Mouse (Mus musculus) lung, embryonic 14.5 days (tissue): ENCODE data around the gene Mpv17. TPM values are rescaled to one million over a fixed set of nuclear protein-coding genes. Genes with fewer than 3 reads are reported as not detected.
A peak's percentile ranks its signal among the peaks of the same experiment; 100 is the strongest.

Experiments
- ATAC-seq: fragments of 200-750 bp; cut with Nextera tagmentation; 2 replicates; pipeline ENCODE4 v1.8.0; 2017; ENCODE audit warnings: mild to moderate bottlenecking, moderate TSS enrichment, moderate library complexity; ENCODE audit not compliant: insufficient read depth
- DNase-seq: peaks from one replicate; pipeline ENCODE4 v3.0.0-alpha.2; 2015
- H3K27ac ChIP-seq: fragments of 300-500 bp; sonication (generic); 2 replicates; pipeline ENCODE4 v1.5.1; 2014; ENCODE audit warnings: low read depth, mild to moderate bottlenecking, moderate library complexity
- H3K27me3 ChIP-seq: fragments of 300-500 bp; sonication (generic); 2 replicates; pipeline ENCODE4 v1.6.1; 2014; ENCODE audit warnings: low read length, control low read depth; ENCODE audit not compliant: insufficient read depth
- H3K36me3 ChIP-seq: fragments of 300-500 bp; sonication (generic); 2 replicates; pipeline ENCODE4 v1.6.1; 2014; ENCODE audit warnings: control low read depth; ENCODE audit not compliant: insufficient read depth
- H3K4me1 ChIP-seq: fragments of 300-500 bp; sonication (generic); 2 replicates; pipeline ENCODE4 v1.6.1; 2014; ENCODE audit warnings: antibody characterized with exemption, control low read depth; ENCODE audit not compliant: insufficient read depth
- H3K4me2 ChIP-seq: fragments of 300-500 bp; sonication (generic); 2 replicates; pipeline ENCODE4 v1.6.1; 2014; ENCODE audit warnings: mild to moderate bottlenecking
- H3K4me3 ChIP-seq: fragments of 300-500 bp; sonication (generic); 2 replicates; pipeline ENCODE4 v1.5.1; 2014; ENCODE audit warnings: low read depth, low read length
- H3K9ac ChIP-seq: fragments of 300-500 bp; sonication (generic); 2 replicates; pipeline ENCODE4 v1.6.1; 2014
- H3K9me3 ChIP-seq: fragments of 300-500 bp; sonication (generic); 2 replicates; pipeline ENCODE4 v1.6.1; 2016; ENCODE audit warnings: low read depth, low read length, control low read depth
- CTCF ChIP-seq: IDR thresholded peaks from 2 replicates; pipeline ENCODE4 v1.5.1; 2016; ENCODE audit warnings: antibody characterized with exemption, low read depth
- WGBS: fragments of 180-500 bp; shearing (Covaris S2); extraction: QIAGEN DNeasy Blood & Tissue Kit; methylation state at CpG from one replicate; pipeline ENCODE4 v1.1.7; 2014; 5-methylcytosine and 5-hydroxymethylcytosine counted together
- polyA plus RNA-seq: library from polyadenylated mRNA; unstranded; fragments of >200 nt; fragmentation: Nextera tagmentation; extraction: Ambion mirVana; gene quantifications from 2 replicates; pipeline ENCODE4 v1.2.1, GENCODE M21; 2014

The Mpv17 gene
- polyA plus RNA-seq, 1 experiment from 2014 or later: 58.3 TPM

DNA sequence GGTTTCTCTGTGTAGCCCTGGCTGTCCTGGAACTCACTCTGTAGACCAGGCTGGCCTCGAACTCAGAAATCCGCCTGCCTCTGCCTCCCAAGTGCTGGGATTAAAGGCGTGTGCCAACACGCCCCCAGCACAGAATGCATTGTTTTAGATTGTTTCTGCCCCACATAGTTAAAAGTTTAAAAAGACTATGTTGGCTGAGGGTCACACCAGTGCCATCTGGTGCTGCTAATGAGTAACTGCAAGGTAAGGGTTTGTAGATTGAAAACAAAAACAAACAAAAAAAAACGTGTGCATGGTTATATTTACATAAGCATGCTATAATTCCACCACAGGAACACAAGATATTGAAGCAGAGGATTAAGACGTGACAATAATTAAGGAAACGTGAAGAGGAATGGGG, 43.3 kb downstream of the Mpv17 start:
- no peak overlapping the region for H3K27ac ChIP-seq
- no peaks in the 10 kb centered on the region for H3K27me3 ChIP-seq
- H3K4me2 ChIP-seq: no peak overlapping the region
- no peaks in the 10 kb centered on the region for H3K9me3 ChIP-seq
- H3K4me3 ChIP-seq: no peak overlapping the region
- ATAC-seq: no peak
- no peaks in the 10 kb centered on the region for H3K4me1 ChIP-seq
- peak; percentile 42 for DNase-seq
- WGBS: 30% methylated on average over 7 of the region's 7 CpGs
- peak; percentile 50 for TF ChIP-seq CTCF
- no peak overlapping the region for H3K9ac ChIP-seq
- no peaks in the 10 kb centered on the region for H3K36me3 ChIP-seq

DNA sequence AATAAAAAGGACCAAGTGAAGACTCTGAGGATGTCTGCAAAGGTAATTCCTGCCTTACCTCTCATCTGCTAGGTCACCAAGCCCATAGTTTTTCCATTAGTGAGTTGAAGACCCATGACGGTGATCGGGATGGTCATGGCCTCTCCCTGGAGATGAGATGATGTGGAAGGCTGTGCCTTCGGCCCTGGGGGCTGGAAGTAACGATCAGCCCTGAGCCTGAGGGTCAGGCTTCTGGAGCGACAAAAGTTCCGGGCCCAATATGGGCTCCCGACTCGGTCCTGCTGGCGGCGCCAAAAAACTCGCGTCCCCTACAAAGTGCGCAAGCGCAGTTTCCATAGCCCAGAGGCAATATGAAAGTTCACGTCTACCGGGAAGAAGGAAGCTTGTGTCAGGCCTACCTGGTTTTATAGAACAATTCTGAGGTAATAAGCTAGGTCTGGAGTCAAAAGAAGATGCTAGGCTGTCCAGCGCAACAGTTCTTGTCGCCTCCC, 46.0 kb downstream of the Mpv17 start, which contains the start of gene Slc30a3:
Slc30a3 (minus strand) TSS at position 238 of the 491 bp plus-strand sequence.
- ATAC-seq (no peak), DNase-seq (no peak)
- Histone ChIP-seq H3K9ac (no peak within 1 kb of the TSS), H3K4me2 (no peak within 1 kb of the TSS), H3K4me3 (no peak within 1 kb of the TSS), H3K9me3 (no peaks in the 10 kb centered on the region), H3K27me3 (no peaks in the 10 kb centered on the region), H3K27ac (no peak within 1 kb of the TSS), H3K4me1 (no peaks in the 10 kb centered on the region), H3K36me3 (no peaks in the 10 kb centered on the region)
- TF ChIP-seq CTCF: no peak
- WGBS: 88% methylated on average over 18 of the region's 18 CpGs

DNA sequence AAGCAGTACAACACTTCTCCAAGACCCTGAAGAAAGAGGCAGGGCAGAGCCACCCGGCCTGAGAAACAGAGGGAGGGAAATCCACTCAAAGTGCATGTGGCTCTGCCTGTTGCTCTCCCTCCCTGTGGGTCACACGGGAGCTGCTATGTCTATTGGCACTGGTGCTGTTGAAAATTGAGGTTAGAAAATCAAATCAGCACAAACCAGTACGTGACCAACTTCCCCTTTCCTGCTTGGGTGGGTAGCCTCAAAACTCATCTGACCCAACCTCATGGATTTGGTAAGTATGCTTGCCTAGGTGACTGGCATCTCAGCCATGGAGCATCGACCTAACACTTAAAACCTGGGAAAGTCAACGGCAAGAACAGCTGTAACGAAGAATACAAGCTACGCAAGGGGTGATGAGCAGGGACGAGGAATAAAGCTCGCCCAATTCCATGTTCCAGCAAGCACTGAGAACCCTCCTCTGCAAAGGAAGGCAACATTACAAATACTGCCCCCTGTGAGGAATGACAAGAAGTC, 48.2 kb downstream of the Mpv17 start, which contains the start of gene Dnajc5g:
Dnajc5g (plus strand) TSS at position 472 of the 522 bp plus-strand sequence.
- Histone ChIP-seq H3K9me3 (no peaks in the 10 kb centered on the region), H3K4me2 (no peak within 1 kb of the TSS), H3K27me3 (no peaks in the 10 kb centered on the region), H3K27ac (no peak within 1 kb of the TSS), H3K4me1 (no peaks in the 10 kb centered on the region), H3K4me3 (no peak within 1 kb of the TSS), H3K36me3 (no peaks in the 10 kb centered on the region), H3K9ac (no peak within 1 kb of the TSS)
- DNase-seq (no peak), ATAC-seq (no peak)
- TF ChIP-seq CTCF: no peak
- 76% methylated on average over 9 of the region's 9 CpGs for WGBS

DNA sequence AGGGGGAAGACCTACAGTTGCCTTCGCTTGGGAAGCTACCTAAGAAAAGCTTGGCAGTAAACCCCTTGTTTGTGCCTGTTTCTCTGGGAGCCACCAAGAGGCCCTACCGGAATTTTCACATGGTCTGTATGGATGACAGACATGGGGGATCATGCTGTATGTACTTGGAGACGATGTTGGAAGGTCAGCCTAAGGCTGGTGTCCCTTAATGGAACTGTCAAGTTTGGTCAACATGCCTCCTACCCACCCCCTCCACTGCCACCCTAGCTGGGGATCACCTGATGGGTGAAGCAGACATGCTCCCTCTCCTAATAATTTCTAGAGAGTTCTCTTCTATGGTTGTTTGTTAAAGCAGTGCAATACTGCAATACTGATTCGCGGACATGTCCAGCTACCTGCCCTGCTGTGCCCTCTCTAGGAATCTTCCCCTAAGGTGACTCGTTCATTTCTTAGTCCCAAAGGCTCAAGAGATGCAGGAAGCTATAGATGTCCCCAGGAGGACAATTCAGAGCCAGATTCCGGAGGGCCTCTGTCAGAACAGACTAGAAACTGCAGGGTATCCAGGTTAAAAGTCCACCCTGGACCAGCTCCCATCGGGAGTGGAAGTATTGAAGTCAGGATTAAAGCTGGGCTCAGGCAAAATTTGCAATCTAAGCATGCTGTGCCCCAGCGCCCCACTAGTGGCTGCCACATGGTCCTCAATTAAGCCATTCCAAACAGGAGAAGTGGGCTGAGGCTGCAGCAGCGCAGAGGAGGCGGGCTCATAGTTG, 58.2 kb downstream of the Mpv17 start:
- ATAC-seq (no peak), DNase-seq (no peak)
- Histone ChIP-seq H3K36me3 (no peaks in the 10 kb centered on the region), H3K9me3 (no peaks in the 10 kb centered on the region), H3K27ac (no peak overlapping the region), H3K27me3 (peaks cover 68% of the 10 kb centered on the region), H3K4me3 (peak overlapping the region; percentile 31; the same call in 1 of the 2 replicates), H3K4me2 (peak overlapping the region; percentile 68), H3K9ac (no peak overlapping the region), H3K4me1 (peaks cover 4% of the 10 kb centered on the region; the same call in 1 of the 2 replicates)
- no peak for TF ChIP-seq CTCF
- WGBS: 26% methylated on average over 11 of the region's 11 CpGs

DNA sequence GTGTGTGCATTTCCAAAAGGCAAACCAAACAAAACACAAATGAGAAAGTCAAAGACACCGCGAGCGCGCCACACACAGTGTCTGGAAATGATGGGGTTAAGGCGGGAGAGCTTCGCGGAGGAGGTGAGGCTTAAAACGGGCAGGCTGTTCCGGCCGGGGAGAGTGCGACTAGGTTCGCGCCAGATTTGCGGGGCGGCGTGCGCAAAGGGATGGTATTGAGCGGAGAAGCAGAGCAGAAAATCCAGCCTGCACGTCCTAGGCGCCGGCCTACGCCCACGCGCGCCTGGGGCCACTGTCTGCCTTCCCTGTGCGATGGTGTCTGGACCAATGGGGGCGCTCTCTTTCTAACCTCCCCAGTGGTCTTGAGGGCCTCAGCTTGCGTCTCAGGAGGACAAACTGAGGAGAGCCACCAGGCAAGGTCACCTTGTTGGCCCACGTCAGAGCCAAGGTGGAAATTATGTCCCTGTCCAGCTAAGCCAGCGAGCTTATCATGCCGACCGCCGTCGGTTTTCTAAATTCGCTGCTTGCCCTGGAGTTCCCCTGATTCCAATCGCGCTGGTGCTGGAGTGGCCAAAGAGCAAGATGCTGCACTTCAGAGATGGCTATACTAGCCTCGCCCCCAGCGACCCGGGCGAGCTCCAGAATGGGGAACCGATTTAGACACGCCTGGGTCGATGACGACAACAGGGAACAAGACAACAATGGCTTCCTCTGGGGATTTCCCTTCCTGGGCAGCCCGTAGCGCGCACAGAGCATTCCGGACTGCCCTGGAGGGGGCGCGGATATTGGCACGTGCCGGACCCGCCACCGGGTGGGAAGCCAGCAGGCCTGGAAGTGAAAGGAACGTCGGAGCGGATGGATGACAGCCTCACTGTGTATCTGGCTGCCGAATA, 59.0 kb downstream of the Mpv17 start:
- peak overlapping the region; percentile 31 for H3K4me3 ChIP-seq
- no peaks in the 10 kb centered on the region for H3K36me3 ChIP-seq
- H3K4me1 ChIP-seq: peaks cover 4% of the 10 kb centered on the region; the same call in 1 of the 2 replicates
- TF ChIP-seq CTCF: peak; percentile 41
- ATAC-seq: peak; percentile 71; the same call in 1 of the 2 replicates
- H3K9me3 ChIP-seq: no peaks in the 10 kb centered on the region
- WGBS: under 1% methylated on average over 59 of the region's 59 CpGs
- H3K27me3 ChIP-seq: peaks cover 77% of the 10 kb centered on the region
- H3K27ac ChIP-seq: no peak overlapping the region
- H3K9ac ChIP-seq: no peak overlapping the region
- H3K4me2 ChIP-seq: peak overlapping the region; percentile 68
- DNase-seq: peak; percentile 74

DNA sequence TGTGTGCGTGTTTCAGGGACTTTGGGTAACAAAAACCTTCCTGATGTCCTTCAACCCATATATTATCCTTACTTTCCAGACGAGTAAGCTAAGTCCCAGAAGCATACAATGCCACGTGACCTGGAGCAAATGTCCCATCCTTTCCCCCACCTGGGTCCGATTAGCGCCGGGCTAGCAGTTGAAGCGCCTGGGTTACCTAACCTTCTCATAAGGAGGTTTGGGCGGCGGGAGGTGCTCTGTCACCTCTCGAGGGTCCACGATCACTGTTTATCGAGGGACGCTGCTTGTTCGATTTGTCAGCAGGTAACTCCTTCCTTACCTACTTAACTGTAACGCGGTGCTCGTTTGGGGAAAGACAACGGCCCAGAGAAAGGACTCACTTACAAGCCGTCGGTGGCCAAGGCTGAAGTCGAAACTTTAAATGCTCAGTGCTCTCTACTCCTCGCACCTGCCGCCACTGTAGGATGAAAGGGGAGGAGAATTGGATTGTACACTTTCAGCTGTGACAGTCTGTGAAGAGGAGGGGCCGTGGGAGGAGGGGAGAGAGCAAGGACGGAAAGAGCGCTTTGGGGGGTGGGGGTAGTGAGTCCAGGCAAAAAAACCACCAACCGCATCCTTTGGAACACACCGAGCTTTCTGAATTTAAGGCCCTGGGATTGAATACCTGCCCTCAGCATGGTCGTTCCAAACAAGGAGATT, 59.8 kb downstream of the Mpv17 start:
- Histone ChIP-seq H3K4me1 (peaks cover 4% of the 10 kb centered on the region; the same call in 1 of the 2 replicates), H3K9me3 (no peaks in the 10 kb centered on the region), H3K27ac (no peak overlapping the region), H3K27me3 (peaks cover 85% of the 10 kb centered on the region), H3K4me3 (peak overlapping the region; percentile 31), H3K36me3 (no peaks in the 10 kb centered on the region), H3K4me2 (peak overlapping the region; percentile 68), H3K9ac (no peak overlapping the region)
- ATAC-seq: no peak
- 3% methylated on average over 29 of the region's 29 CpGs for WGBS
- DNase-seq: no peak
- TF ChIP-seq CTCF: no peak
